Mouse (Mus musculus): ENCODE measurements around the gene Hdac9.

Gene Hdac9

GRCm38 (mm10) chr12:34528201-34529164 is 388.4 kb downstream of the Hdac9 start:
- in situ Hi-C loops (cut with MboI; ENCODE audit: unreplicated experiment in 2 of 2), result no loop called here

GRCm38 (mm10) chr12:34527761-34528160 is 389.1 kb downstream of the Hdac9 start:
- in situ Hi-C loops (cut with MboI; ENCODE audit: unreplicated experiment in 2 of 2), result no loop called here

- in situ Hi-C loops (cut with MboI; ENCODE audit: unreplicated experiment in 2 of 2), result no loop called here
These were observed 395.4 kb downstream of the Hdac9 start for GRCm38 (mm10) chr12:34521468-34521867.

GRCm38 (mm10) chr12:34516769-34517562 is 399.9 kb downstream of the Hdac9 start:
- in situ Hi-C loops (cut with MboI; ENCODE audit: unreplicated experiment in 2 of 2), result no loop called here

GRCm38 (mm10) chr12:34506345-34506744 is 410.6 kb downstream of the Hdac9 start:
- in situ Hi-C loops (cut with MboI; ENCODE audit: unreplicated experiment in 2 of 2), result no loop called here

- in situ Hi-C loops (cut with MboI; ENCODE audit: unreplicated experiment in 2 of 2), result no loop called here
These were observed 417.9 kb downstream of the Hdac9 start for GRCm38 (mm10) chr12:34498751-34499626.

GRCm38 (mm10) chr12:34498331-34498730 is 418.6 kb downstream of the Hdac9 start:
- in situ Hi-C loops (cut with MboI; ENCODE audit: unreplicated experiment in 2 of 2), result no loop called here

GRCm38 (mm10) chr12:34497702-34498101 is 419.2 kb downstream of the Hdac9 start:
- in situ Hi-C loops (cut with MboI; ENCODE audit: unreplicated experiment in 2 of 2), result no loop called here

GRCm38 (mm10) chr12:34495940-34496339 is 421.0 kb downstream of the Hdac9 start:
- in situ Hi-C loops (cut with MboI; ENCODE audit: unreplicated experiment in 2 of 2), result no loop called here

- in situ Hi-C loops (cut with MboI; ENCODE audit: unreplicated experiment in 2 of 2), result no loop called here
These were observed 427.3 kb downstream of the Hdac9 start for GRCm38 (mm10) chr12:34489629-34490028.

GRCm38 (mm10) chr12:34487666-34488065 is 429.2 kb downstream of the Hdac9 start:
- in situ Hi-C loops (cut with MboI; ENCODE audit: unreplicated experiment in 2 of 2), result no loop called here

- in situ Hi-C loops (cut with MboI; ENCODE audit: unreplicated experiment in 2 of 2), result no loop called here
These were observed 429.9 kb downstream of the Hdac9 start for GRCm38 (mm10) chr12:34487021-34487420.

GRCm38 (mm10) chr12:34486016-34486415 is 430.9 kb downstream of the Hdac9 start:
- in situ Hi-C loops (cut with MboI; ENCODE audit: unreplicated experiment in 2 of 2), result no loop called here

- in situ Hi-C loops (cut with MboI; ENCODE audit: unreplicated experiment in 2 of 2), result no loop called here
These were observed 435.2 kb downstream of the Hdac9 start for GRCm38 (mm10) chr12:34481702-34482101.

GRCm38 (mm10) chr12:34472949-34473651 is 443.8 kb downstream of the Hdac9 start:
- in situ Hi-C loops (cut with MboI; ENCODE audit: unreplicated experiment in 2 of 2), result no loop called here

- in situ Hi-C loops (cut with MboI; ENCODE audit: unreplicated experiment in 2 of 2), result no loop called here
These were observed 444.4 kb downstream of the Hdac9 start for GRCm38 (mm10) chr12:34472542-34472941.

- in situ Hi-C loops (cut with MboI; ENCODE audit: unreplicated experiment in 2 of 2), result no loop called here
These were observed 455.2 kb downstream of the Hdac9 start for GRCm38 (mm10) chr12:34461728-34462127.

- in situ Hi-C loops (cut with MboI; ENCODE audit: unreplicated experiment in 2 of 2), result loop anchor here (5.0 kb wide), 2 partner anchors 205 to 735 kb away; no protein-coding TSS in a partner anchor
These were observed 464.3 kb downstream of the Hdac9 start for GRCm38 (mm10) chr12:34452643-34453042.

GRCm38 (mm10) chr12:34451198-34451597 is 465.7 kb downstream of the Hdac9 start:
- in situ Hi-C loops (cut with MboI; ENCODE audit: unreplicated experiment in 2 of 2), result loop anchor here (5.0 kb wide), 2 partner anchors 206 to 736 kb away; no protein-coding TSS in a partner anchor

- in situ Hi-C loops (cut with MboI; ENCODE audit: unreplicated experiment in 2 of 2), result loop anchor here in 1 of 2 experiments (10.0 kb wide), 1 partner anchor 740 kb away; no protein-coding TSS in a partner anchor
These were observed 472.2 kb downstream of the Hdac9 start for GRCm38 (mm10) chr12:34444724-34445123.

Data from v-Abl transformed pro-B cells (cell line).